Mouse (Mus musculus): ENCODE data around the gene Clec1b. TPM values are rescaled to one million over a fixed set of nuclear protein-coding genes. Genes with fewer than 3 reads are reported as not detected.

Clec1b gene
- 0.16 and 0.17 TPM in 2 replicates for polyA plus RNA-seq (2012; rRNA removed)

- Histone ChIP-seq H3K4me3 (replicated peaks; ENCODE audit: insufficient read depth, low read depth, low read length) (no peak within 1 kb of the TSS), H3K4me1 (ENCODE audit: control insufficient read depth, insufficient read depth, low read length) (no peaks in the 10 kb centered on the region), H3K27ac (ENCODE audit: insufficient read depth, low read length) (no peak within 1 kb of the TSS), H3K27me3 (ENCODE audit: control insufficient read depth, insufficient read depth, low read length) (no peaks in the 10 kb centered on the region)
- TF ChIP-seq POLR2A (IDR thresholded peaks at IDR 0.05; ENCODE audit: borderline replicate concordance, insufficient read depth, low read length), result no peak
- TF ChIP-seq CTCF (IDR thresholded peaks at IDR 0.05; ENCODE audit: borderline replicate concordance, insufficient read depth, low read depth, low read length), result no peak
- no peak for DNase-seq
- 91% methylated on average over 8 of the region's 8 CpGs for WGBS
Measured at GRCm38 (mm10) chr6:129396997-129397396, at the start of gene Clec1b. Clec1b (plus strand) TSS chr6:129397297.

- Histone ChIP-seq H3K4me3 (replicated peaks; ENCODE audit: insufficient read depth, low read depth, low read length) (no peak overlapping the region), H3K27ac (ENCODE audit: insufficient read depth, low read length) (no peak overlapping the region), H3K4me1 (ENCODE audit: control insufficient read depth, insufficient read depth, low read length) (no peaks in the 10 kb centered on the region), H3K27me3 (ENCODE audit: control insufficient read depth, insufficient read depth, low read length) (no peaks in the 10 kb centered on the region)
- TF ChIP-seq POLR2A (IDR thresholded peaks at IDR 0.05; ENCODE audit: borderline replicate concordance, insufficient read depth, low read length) (no peak), CTCF (IDR thresholded peaks at IDR 0.05; ENCODE audit: borderline replicate concordance, insufficient read depth, low read depth, low read length) (no peak)
- no peak for DNase-seq
- 64% methylated on average over 4 of the region's 4 CpGs for WGBS
Measured at GRCm38 (mm10) chr6:129349524-129350352, 47.4 kb upstream of the Clec1b start.

GRCm38 (mm10) chr6:129351091-129351490 is 46.0 kb upstream of the Clec1b start:
- H3K27me3 ChIP-seq (ENCODE audit: control insufficient read depth, insufficient read depth, low read length), result no peaks in the 10 kb centered on the region
- 94% methylated on average over 3 of the region's 3 CpGs for WGBS
- no peaks in the 10 kb centered on the region for H3K4me1 ChIP-seq (ENCODE audit: control insufficient read depth, insufficient read depth, low read length)
- TF ChIP-seq POLR2A (IDR thresholded peaks at IDR 0.05; ENCODE audit: borderline replicate concordance, insufficient read depth, low read length), result no peak
- no peak overlapping the region for H3K27ac ChIP-seq (ENCODE audit: insufficient read depth, low read length)
- DNase-seq, result no peak
- H3K4me3 ChIP-seq (replicated peaks; ENCODE audit: insufficient read depth, low read depth, low read length), result no peak overlapping the region

- no peak for DNase-seq
- Histone ChIP-seq H3K27ac (ENCODE audit: insufficient read depth, low read length) (no peak overlapping the region), H3K4me1 (ENCODE audit: control insufficient read depth, insufficient read depth, low read length) (no peaks in the 10 kb centered on the region), H3K27me3 (ENCODE audit: control insufficient read depth, insufficient read depth, low read length) (no peaks in the 10 kb centered on the region), H3K4me3 (replicated peaks; ENCODE audit: insufficient read depth, low read depth, low read length) (no peak overlapping the region)
- TF ChIP-seq POLR2A (IDR thresholded peaks at IDR 0.05; ENCODE audit: borderline replicate concordance, insufficient read depth, low read length) (no peak), CTCF (IDR thresholded peaks at IDR 0.05; ENCODE audit: borderline replicate concordance, insufficient read depth, low read depth, low read length) (no peak)
- WGBS, result 98% methylated on average over 2 of the region's 2 CpGs
Measured at GRCm38 (mm10) chr6:129355774-129356173, 41.3 kb upstream of the Clec1b start.

- H3K27ac ChIP-seq (ENCODE audit: insufficient read depth, low read length), result no peak overlapping the region
- H3K4me1 ChIP-seq (ENCODE audit: control insufficient read depth, insufficient read depth, low read length), result no peaks in the 10 kb centered on the region
- H3K4me3 ChIP-seq (replicated peaks; ENCODE audit: insufficient read depth, low read depth, low read length), result no peak overlapping the region
- no peak for DNase-seq
- TF ChIP-seq CTCF (IDR thresholded peaks at IDR 0.05; ENCODE audit: borderline replicate concordance, insufficient read depth, low read depth, low read length), result no peak
- no peak for TF ChIP-seq POLR2A (IDR thresholded peaks at IDR 0.05; ENCODE audit: borderline replicate concordance, insufficient read depth, low read length)
- H3K27me3 ChIP-seq (ENCODE audit: control insufficient read depth, insufficient read depth, low read length), result no peaks in the 10 kb centered on the region
Measured at GRCm38 (mm10) chr6:129356430-129356829, 40.7 kb upstream of the Clec1b start.

GRCm38 (mm10) chr6:129359515-129359914 is 37.6 kb upstream of the Clec1b start:
- TF ChIP-seq POLR2A (IDR thresholded peaks at IDR 0.05; ENCODE audit: borderline replicate concordance, insufficient read depth, low read length) (no peak), CTCF (IDR thresholded peaks at IDR 0.05; ENCODE audit: borderline replicate concordance, insufficient read depth, low read depth, low read length) (no peak)
- Histone ChIP-seq H3K4me1 (ENCODE audit: control insufficient read depth, insufficient read depth, low read length) (no peaks in the 10 kb centered on the region), H3K27ac (ENCODE audit: insufficient read depth, low read length) (no peak overlapping the region), H3K4me3 (replicated peaks; ENCODE audit: insufficient read depth, low read depth, low read length) (no peak overlapping the region), H3K27me3 (ENCODE audit: control insufficient read depth, insufficient read depth, low read length) (no peaks in the 10 kb centered on the region)
- DNase-seq, result no peak
- WGBS, result 89% methylated on average over 2 of the region's 2 CpGs

- H3K4me1 ChIP-seq (ENCODE audit: control insufficient read depth, insufficient read depth, low read length), result no peaks in the 10 kb centered on the region
- WGBS, result 15% methylated on average over 1 of the region's 1 CpGs
Measured at GRCm38 (mm10) chr6:129363942-129364341, 33.2 kb upstream of the Clec1b start.

GRCm38 (mm10) chr6:129365959-129366359 is 31.1 kb upstream of the Clec1b start:
- H3K4me1 ChIP-seq (ENCODE audit: control insufficient read depth, insufficient read depth, low read length), result no peaks in the 10 kb centered on the region
- TF ChIP-seq CTCF (IDR thresholded peaks at IDR 0.05; ENCODE audit: borderline replicate concordance, insufficient read depth, low read depth, low read length), result peak; percentile 51; the same call in 1 of the 2 replicates
- no peak for TF ChIP-seq POLR2A (IDR thresholded peaks at IDR 0.05; ENCODE audit: borderline replicate concordance, insufficient read depth, low read length)
- peak; percentile 14 to 16 for DNase-seq
- H3K4me3 ChIP-seq (replicated peaks; ENCODE audit: insufficient read depth, low read depth, low read length), result no peak overlapping the region
- no peaks in the 10 kb centered on the region for H3K27me3 ChIP-seq (ENCODE audit: control insufficient read depth, insufficient read depth, low read length)
- WGBS, result 11% methylated on average over 6 of the region's 6 CpGs
- H3K27ac ChIP-seq (ENCODE audit: insufficient read depth, low read length), result no peak overlapping the region

More at GRCm38 (mm10) chr6:129363942-129364341, 33.2 kb upstream of the Clec1b start:
- Histone ChIP-seq H3K27ac (ENCODE audit: insufficient read depth, low read length) (no peak overlapping the region), H3K27me3 (ENCODE audit: control insufficient read depth, insufficient read depth, low read length) (no peaks in the 10 kb centered on the region), H3K4me3 (replicated peaks; ENCODE audit: insufficient read depth, low read depth, low read length) (no peak overlapping the region)
- no peak for DNase-seq
- TF ChIP-seq POLR2A (IDR thresholded peaks at IDR 0.05; ENCODE audit: borderline replicate concordance, insufficient read depth, low read length), result no peak
- TF ChIP-seq CTCF (IDR thresholded peaks at IDR 0.05; ENCODE audit: borderline replicate concordance, insufficient read depth, low read depth, low read length), result no peak
